Mouse (Mus musculus) CD8-positive naive resting alpha-beta T cell, adult 2 months (primary cell): ENCODE data around the gene Wfdc15b.
"Not testable (repeated sequence)": the region's sequence is repeated elsewhere in the genome, so short reads cannot be mapped to it uniquely, and the experiment has no call there.

ENCODE experiments used
- DNase-seq, 2 experiments: peaks; one replicate each; pipeline ENCODE4 v3.0.0; 2022; ENCODE audit warnings: low read depth in 2 of 2, low spot score in 2 of 2

The Wfdc15b gene

GRCm38 (mm10) chr2:164221522-164221921, at the start of gene Wfdc15b:
Wfdc15b (minus strand) TSS chr2:164221660.
- no peak for DNase-seq

- DNase-seq: not testable (repeated sequence)
These were observed 35.1 kb upstream of the Wfdc15b start, which contains the start of gene Svs3b for GRCm38 (mm10) chr2:164256540-164256939. Svs3b (minus strand) TSS chr2:164256640.

DNA sequence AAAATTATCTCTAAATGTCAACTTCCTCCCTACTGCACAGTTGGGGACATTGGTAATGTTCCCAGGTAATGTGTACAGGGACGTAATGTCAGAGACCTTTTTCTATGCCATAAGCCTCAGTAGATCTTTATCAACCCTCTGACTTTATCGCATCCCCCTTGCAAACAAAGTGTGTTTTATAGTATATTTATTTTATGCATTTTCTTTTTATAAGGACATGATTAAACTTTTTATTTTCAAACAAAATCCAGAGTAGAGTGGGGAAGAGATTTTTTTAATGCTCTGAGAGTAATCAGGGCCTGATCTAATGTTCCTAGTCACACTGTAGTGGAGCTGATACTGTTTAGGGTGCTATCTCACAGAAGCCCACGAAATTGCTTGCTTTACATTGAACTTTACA, 16.9 kb upstream of the Wfdc15b start, which contains the start of gene Svs2:
Svs2 (minus strand) TSS at position 101 of the 400 bp plus-strand sequence.
- DNase-seq: no peak

GRCm38 (mm10) chr2:164232671-164233070, 11.2 kb upstream of the Wfdc15b start:
- no peak for DNase-seq

DNA sequence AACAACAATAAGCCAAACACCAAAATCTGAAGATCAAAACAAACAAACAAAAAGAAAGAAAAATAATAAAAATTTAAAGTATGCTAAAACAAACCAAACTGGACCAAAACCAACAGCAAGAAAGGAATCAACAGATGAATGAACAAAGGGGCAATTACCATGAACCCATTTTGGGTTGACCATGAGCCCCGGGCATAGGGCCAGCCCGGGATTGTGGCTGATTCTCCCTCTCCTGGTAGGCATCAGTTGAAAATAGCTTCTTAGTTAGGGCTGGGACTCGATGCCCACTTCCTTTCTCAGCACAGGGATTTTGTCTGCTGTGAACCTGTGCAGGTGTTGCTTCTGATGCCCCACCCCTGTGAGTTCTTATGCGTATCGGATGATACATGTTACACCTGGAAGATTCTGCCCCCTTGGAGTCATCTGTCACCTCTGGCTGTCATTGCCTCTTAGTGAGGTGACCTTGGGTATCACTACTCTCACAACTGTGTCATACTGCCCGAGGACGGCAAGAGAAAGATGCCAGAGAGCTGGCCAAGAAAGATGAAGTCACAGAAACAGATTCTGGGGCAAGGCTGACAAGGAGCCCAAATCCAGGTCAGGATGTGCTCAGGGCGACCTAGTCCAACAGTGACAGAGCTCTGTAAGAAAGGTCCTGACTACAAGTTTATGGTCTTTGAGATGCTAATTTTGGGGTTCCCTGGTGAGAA, 7.1 kb upstream of the Wfdc15b start:
- no peak for DNase-seq

DNA sequence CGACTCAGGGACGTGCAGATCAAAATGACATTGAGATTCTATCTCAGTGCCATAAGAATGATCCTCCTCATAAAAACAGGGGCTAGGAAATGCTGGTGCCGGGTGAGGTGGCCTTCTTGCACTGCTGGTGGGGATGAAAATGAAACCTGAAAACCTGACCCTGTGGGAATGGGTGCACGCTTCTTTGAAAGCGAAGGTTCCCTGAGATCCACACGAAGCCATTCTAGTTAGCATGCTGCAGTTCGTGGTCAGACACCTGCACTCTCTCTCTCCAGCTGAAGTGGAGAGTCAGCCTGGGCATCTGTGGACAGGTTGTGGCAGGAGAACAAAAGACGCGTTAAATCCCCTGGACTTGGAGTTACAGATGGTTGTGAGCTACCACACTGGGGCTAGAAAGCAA, 2.2 kb downstream of the Wfdc15b start:
- DNase-seq: no peak

- no peak for DNase-seq
These were observed 8.7 kb downstream of the Wfdc15b start for GRCm38 (mm10) chr2:164212711-164213110.

DNA sequence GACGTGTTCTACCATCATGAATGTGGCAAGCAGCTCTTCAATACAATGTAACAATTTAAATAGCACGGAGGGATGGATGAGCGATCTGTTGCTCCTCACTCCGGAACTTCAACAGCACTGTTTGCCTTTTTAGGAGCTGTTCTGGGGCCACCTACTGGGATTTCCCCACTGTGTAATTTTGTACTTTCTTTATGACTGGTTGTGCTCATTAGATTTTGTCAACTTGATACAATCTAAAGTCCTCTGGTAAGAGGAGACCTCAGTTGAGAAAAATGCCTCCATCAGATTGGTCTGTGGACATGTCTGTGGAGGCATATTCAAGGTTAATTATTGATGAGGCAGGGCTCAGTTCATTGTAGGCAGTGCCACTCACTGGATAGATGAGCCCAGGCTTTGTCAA, 10.6 kb downstream of the Wfdc15b start:
- no peak for DNase-seq

GRCm38 (mm10) chr2:164206676-164207075, 14.8 kb downstream of the Wfdc15b start:
- no peak for DNase-seq

DNA sequence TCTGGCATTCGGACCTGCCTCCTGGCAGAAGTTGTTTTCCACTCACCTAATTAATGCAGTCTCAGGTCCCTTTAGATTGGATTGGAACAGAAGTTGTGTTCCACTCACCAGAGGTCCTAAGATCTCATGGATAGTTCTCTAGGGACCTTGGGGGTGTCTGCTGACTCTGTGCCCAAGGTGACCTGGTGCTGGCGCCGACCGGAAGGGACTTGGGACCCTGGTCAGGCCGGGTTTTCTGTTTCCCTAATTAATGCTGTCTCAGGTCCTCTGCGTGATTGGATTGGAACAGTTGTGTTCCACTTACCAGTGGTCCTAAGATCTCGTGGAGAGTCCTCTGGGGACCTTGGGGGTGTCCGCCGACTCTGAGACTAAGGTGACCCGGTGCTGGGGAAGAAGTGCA, 15.4 kb downstream of the Wfdc15b start:
- DNase-seq: not testable (repeated sequence)

GRCm38 (mm10) chr2:164199626-164200327, 21.7 kb downstream of the Wfdc15b start, which contains the start of gene Wfdc15a:
Wfdc15a (minus strand) TSS chr2:164200130.
- no peak for DNase-seq

DNA sequence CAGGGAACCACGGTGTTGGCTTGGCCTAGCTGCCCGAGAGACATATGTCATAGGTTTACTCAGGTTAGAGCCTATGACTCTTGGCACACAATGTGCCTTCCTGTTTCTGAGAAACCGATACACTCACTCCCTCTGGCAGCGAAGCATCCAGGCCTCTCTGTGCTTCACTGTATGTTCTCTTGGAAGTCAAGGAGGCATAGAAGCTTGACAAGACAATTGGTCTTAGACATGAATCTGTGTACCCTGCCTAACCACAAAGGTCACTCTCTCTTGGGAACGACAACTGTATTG, 24.8 kb downstream of the Wfdc15b start:
- no peak for DNase-seq

DNA sequence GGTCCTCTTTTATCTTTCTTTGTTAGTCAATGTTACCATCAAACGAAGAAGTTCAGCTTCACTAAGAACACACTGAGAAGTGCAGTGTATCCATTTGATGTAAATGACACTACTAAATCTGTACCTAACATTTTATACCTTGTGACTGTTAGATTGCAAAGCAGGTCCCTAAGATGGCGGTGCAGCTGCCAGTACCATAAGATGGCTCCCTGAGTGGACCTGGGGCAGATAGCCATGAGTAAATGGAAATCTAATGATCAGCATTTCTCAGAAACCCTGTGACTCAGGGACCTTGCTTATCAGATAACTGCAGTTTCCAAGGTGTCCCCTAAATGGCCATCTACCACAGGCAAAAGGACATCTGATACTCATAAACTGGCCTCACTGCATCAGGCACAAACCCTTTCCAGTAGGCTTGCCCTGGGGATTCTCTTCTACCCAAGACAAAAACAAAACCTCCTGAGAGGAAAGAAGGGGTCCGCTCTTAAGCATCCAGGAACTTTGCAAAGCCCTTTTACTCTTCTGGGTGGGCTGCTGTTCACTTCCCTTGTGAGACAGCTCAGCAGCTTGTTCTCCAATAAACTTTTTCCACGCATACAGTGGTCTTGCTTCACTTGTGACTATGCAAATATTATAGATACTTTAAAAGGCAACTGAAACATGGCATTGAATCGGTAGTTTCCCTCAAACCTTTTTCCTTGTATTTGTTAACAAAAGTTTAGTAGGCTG, 25.3 kb downstream of the Wfdc15b start:
- DNase-seq: no peak

- no peak for DNase-seq
These were observed 26.4 kb downstream of the Wfdc15b start for GRCm38 (mm10) chr2:164194959-164195630.

DNA sequence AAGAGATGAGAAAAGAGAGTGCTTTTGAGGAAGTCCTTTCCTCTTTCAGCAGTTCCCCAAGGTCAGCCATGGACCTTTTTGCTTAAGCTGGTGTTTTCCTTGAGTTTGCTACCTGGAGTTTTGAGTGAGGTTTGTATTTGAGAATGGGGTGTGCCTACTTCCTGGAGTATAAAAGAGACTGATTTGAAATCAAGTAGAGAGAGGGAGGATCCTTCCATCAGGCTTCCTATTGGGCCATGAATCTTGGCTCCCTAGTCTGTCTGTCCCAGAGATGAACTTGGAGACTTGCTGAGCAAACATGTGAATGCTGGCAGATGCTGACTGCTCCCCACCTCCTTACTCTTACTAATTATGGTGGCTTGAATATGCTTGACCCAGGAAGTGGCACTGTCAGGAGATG, 29.2 kb downstream of the Wfdc15b start:
- DNase-seq: no peak

- no peak for DNase-seq
These were observed 30.9 kb downstream of the Wfdc15b start, which contains the start of gene Wfdc12 for GRCm38 (mm10) chr2:164190576-164190975. Wfdc12 (minus strand) TSS chr2:164190608.

- DNase-seq: peak in 1 of 2 experiments; percentile 6
These were observed 32.7 kb downstream of the Wfdc15b start for GRCm38 (mm10) chr2:164188722-164189121.

GRCm38 (mm10) chr2:164184145-164184719, 37.2 kb downstream of the Wfdc15b start:
- no peak for DNase-seq

GRCm38 (mm10) chr2:164183340-164183739, 38.1 kb downstream of the Wfdc15b start:
- no peak for DNase-seq

DNA sequence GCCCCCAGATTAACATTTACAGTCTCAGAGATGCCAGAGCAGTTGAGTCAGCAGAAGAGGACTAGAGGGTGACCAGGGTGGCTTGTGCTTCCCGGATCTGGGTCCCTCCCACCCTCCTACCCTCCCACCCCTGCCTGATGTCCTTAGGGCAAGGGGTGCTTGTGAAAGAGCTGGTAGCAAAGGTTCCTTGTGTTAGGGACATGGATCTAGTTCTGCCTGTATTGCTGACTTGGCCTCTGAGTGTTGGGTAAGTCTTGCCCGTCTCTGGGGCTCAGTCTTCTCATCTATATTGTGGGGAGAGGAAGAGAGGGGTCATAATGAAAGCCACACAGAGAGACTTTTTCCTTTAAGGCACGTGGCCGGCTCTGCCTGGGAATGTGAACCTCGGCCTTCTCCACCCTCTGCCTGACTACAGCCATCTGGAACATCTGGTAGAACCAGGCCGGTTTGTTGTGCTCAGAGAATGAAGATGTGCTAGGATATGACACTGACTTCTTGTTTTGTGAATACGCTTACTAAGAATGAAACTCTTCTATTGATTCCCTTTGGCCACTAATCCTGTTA, 38.7 kb downstream of the Wfdc15b start, which contains the start of gene Wfdc5:
Wfdc5 (minus strand) TSS at position 51 of the 564 bp plus-strand sequence.
- no peak for DNase-seq
